Mouse (Mus musculus) c-Kit-positive CD71-positive TER-119-positive erythroid progenitor cells, embryonic 14.5 days (primary cell): ENCODE measurements around the gene Ube2f.

Experiments used
- DNase-seq: peaks from one replicate; pipeline ENCODE4 v3.0.0-alpha.2; 2013; ENCODE audit warnings: low spot score

The Ube2f gene

DNA sequence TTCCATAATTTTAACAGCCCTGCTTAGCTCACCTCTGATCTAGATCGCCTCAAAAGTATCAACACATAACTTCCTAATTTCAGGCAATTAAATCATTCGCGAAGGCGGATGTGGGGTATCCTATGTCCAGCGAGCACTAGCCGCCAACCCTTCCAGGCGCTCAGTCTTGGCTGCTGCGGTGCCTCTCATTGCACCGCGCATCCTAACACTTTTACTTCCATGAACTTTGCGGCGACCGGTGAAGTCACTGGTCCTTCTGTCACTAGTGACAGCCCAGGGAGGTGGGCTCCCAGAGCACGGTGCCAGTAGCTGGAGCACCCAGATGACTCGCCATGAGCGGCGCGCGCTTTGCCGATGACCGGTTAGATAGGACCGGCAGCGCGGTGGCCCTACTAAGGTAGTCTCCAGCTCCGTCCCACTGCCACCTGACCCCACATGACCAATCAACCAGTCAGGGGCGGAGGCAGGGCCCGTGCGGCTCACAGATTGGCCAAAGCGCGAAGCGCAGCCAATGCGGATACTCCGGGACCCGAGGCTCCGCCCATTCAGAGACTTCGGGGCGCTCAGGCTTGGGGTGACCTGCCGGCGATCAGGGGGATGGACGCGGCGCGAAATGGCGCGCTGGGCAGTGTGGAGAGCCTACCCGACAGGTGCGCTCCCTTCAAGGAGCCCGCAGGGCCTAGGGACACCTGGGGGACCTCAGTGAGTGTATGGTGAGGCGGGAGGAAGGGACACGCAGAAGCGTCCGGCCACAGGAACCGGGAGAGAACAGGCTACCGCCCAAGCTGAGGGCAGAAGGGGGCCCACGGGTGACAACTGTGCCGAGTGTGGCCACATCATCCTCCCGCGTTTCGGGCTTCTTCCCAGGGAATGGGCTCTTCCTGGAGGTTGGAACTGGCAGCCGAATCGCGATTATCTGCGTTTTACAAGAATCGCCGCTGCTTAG, 48.0 kb downstream of the Ube2f start, which contains the start of gene Scly:
Gene Scly (plus strand): TSS at position 540 of the 946 bp plus-strand sequence.
- peak; percentile 95 for DNase-seq

DNA sequence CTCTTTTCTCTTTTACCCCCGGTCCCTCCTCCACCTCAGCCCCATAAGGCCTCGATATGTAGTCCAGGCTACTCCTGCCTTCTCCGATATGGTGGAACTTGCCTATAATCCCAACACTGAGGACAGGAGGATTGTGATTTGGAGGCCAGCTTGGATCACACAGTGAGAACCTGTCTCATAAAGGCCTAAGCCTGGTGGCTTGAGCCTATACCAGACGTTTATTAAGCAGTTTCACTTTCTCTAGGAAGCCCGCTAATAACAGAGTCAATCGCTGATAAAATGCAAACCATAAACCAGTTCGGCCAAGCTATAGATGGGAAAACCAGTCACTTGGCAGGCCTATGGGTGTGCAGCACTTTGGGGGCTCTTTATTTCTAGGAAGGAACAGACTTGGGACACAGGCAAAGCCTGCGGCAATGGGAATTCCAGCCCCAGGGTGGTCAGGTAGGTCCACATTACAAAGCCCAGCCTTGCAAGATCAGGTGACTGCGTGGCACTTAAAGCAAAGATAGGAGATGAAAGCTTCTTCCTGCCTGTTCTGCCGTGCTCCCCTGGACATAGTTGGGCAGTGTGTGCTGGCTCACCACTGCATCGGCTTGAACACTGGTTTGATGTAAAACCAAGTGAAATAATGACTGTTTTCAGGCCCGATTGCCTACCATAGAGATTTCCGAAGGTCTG, 49.1 kb downstream of the Ube2f start:
- no peak for DNase-seq

DNA sequence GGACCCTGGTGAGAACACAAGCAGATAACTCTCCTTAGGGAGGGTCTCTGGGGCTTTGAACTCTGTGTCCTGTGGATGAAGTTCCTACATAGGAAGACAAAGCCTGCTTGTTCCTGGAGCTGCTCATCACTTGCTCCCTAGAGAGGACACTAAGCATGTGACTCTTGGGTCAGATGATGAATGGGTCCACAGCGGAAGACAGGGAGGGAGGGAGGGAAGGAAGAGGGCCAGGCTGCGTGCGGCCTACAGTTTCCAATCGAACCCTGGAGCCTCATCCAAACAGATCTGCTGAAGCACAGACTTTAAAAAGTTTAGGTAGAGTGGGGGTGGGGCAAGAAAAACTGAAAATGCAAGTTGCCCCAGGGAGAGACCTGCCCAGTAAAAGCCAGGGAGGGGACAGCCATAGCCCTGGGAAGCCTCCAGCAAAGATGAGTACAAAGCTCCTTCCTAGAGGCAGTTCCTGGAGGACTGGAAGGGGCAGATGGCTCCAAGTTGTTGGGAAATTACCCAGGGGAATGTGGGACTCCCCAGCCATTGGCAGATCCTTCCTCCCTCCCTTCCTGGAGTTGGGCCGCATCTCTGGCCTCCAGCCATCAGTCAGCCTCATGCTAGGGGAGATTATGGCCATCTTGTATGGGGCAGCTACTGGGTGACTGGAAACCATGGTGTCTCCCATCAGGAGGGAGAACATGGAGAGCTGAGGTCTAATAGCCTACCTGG, 49.8 kb downstream of the Ube2f start:
- no peak for DNase-seq

DNA sequence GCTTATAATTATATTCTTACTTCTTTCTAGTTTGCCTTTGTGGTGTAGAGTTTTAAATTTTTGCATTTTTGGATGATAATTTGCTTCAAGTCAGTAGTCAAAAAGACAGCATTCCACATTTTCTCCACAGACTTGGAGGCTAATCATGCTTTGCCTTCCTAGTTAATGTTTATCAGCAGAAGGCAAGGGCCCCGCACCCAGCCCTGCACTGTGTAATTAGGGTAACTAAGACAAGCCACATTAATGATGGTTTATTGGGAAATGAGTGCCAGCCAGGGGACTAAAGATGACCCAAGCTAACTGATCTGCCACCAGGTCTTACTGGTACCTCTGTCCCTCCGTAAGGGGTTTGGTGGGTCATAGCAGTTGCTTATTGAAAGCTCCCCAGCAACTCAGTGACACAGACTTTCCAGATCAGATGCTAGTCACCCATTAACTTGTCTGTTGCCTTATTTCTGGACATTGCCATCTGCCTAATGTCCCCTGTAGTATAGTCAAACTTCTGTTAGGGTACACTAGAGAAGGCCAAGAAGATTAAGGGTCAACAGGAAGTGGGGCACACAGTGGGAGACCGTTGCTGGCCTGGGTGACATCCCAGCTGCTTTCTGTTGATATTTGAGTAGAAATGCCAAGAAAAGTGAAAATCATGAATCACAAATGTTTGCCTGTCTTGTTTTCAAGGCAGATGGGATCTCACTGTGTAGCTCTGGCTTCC, 51.3 kb downstream of the Ube2f start:
- DNase-seq = no peak

DNA sequence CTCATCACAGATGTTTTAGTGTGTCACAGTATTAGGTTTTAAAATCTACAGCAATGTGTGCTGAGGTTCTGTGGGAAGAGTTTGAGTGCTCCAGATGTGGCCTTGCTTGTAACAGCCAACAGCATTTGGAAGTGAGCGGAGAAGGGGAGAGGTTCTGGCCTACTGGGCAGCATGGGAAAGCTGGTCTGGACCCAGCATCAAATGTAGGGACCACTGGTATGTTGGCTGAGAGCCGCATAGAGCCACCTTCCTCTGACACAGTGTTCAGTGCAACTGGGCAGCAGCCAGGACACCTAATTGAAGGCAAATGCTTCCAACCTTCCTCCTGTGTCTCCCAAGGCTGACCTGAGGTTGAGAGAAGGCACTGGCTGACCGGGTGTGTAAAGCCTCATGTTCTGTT, 51.9 kb downstream of the Ube2f start:
- no peak for DNase-seq

DNA sequence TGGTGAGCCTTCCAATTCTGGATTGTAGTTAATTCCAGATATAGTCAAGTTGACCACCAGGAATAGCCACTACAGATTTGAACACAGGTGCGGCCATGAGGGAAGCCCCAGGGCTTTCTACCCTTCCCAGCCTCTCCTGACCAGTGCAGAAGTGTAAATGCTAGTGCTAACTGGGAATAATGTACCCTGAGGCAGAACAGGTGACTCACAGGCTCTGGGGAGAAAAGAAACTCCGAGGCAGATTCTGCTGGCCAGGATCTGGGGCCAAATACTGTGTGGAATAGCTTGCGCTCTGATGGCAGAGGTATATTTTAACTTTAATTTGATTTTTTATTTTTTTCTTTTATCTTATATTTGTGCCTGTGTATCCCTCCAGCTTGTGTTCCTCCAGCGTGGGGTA, 54.5 kb downstream of the Ube2f start:
- no peak for DNase-seq

DNA sequence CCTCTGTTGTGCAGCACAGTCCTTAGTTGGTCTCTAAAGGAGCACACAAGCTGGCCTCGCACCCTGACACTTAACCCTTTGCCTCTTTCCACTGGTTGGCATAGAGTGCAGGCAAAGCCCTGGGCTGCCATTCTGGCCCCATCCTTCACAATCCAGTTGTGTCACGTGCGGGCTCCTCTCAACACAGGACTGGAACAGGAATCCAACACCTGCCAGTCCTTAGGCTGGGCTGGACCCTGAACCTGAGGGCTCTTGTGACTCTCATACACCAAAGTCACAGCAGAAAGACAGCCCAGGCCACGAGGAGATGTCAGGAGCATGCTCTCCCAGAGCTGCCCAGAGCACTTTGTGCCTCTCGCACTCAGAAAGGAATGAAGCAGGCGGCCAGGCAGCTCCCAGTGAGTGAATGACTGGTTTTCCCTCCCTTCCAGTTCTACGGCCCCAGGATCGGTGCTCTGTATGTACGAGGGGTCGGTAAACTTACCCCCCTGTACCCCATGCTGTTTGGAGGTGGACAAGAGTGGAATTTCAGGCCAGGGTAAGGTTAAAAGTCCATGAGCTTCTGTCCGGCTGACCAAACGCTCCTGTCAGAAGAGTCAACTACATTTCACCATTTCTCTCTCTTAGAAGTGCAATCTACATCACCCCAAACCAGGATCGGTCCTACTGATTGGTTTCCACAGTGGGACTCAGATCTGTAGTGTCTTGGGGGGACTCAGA, 59.4 kb downstream of the Ube2f start:
- DNase-seq = no peak

DNA sequence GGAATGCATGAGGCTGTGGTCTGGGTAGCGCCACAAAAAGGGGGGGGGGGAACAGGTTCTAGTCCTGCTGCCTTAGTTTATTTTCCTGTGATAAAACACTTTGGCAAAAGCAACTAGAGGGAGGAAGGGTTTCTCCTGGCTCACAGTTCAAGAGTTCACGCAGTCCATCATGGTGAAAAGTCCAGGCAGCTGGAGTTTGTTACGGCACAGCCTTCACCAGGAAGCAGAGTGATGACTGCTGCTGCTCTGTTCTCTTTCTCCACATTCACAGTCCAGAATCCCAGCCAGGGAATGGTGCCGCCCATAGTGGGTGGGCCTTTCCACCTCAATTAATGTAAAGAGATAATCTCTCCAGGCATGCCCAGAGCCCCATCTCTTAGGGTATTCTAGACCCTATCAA, 62.2 kb downstream of the Ube2f start:
- DNase-seq = no peak

DNA sequence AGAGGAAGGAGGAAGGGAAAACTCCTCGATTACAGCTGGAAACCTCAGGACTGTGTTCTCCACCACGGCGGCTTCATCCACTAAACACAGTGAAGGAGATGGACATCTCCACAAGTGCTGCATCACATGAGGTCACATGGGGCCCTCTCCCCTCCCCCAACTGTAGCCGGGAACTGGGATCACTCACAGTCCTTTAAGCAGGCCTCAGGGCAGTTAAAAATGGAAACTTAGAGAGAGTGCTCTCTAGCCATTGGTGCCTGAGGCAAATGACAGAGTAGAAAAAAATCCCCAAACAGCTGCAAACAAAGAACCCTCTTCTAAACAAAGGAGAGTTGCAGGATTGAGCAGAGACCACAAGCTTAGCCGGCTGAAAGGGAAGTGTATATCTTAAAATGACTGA, 63.1 kb downstream of the Ube2f start:
- no peak for DNase-seq

DNA sequence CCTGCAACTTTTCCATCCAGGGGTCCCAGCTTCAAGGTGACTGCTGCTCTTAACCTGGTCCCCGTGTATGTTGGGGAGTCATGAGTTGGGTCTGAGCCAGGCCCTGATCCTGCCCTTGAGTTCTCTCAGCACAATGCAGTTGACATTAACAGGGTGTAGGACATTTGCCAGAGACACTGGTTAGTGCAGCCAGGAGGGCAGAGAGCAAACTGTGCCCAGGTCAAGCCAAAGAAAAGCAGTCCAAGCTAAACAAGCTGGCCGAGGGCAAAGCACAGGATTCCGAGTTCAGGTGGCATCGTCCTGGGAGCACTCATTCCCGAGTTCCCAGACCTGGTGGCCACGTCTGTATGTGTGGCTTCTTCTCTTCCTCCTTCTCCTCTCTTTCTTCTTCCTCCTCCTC, 67.6 kb downstream of the Ube2f start:
- no peak for DNase-seq

DNA sequence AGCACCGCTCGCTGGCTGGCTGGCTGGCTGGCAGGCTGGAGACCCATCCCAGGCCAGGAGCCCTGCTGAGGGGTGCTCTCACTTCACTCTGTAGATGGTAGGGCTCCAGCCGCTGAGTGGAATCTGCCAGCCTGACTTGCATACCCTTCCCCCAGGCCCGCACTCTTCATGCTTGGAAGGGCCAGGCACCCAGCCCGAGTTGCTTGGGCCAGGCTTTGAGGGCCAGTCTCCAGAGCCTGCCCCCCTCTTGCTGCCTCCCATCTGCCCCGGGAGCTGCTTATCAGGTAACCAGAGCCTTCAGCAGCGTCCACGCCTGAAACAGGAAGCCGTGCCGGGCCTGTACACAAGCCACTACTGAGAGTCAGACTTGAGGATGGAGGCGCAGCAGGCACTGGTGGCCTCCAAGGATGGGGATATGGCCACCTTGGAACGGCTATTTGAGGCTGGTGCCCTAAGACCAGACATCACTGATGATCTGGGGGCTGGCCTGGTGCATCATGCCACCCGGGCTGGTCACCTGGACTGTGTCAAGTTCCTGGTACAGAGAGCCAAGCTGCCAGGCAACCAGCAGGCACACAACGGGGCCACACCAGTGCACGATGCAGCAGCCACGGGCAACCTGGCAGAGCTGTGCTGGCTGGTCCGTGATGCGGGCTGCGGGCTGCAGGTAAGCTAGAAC, 71.8 kb downstream of the Ube2f start, which contains the start of gene Espnl:
Gene Espnl (plus strand): TSS at position 316 of the 679 bp plus-strand sequence.
- no peak for DNase-seq

DNA sequence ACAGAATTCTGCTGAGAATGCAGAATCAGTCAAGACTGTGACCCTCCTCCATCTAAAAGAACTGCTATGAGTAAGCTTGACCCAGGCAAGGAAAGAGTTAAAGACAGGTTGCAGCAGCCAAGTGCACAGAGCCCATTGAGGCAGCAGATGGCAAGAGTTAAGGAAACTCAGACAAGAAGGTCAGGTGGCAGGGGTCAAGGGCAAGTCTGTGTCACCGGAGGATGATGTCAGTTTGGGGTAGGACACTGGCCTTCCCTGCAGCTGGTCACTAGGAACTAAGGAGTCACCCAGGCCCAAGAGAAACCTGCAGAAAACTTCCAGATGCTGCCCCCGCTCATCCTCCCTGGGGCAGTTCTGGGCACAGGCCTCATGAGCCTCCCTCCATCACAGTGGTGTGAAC, 74.5 kb downstream of the Ube2f start:
- DNase-seq = no peak

DNA sequence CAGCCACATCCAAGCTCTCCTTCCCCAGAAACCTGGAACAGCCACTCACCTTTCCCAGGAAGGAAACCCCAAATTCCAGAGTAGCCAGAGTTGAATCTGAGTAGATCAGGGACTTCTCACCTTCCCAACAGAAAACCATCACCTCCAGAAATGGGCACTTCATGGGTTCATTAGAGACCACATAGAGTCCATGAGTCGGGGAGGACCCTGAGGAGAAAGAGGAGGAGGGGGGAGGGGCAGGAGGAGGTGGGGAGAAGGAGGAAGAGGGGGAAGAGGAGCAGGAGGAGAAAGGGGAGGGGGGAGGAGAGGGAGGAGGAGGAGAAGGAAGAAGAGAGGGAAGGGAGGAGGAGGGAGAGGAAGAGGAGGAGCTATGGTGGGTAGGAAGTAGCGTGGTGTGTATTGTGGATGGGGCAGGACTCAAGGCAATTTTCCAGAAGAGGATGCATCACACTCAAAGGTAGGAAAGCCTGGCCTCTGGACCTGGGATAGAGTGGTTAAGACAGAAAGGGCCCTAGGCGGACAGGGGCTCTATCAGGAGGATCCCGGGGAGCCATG, 75.5 kb downstream of the Ube2f start:
- no peak for DNase-seq

DNA sequence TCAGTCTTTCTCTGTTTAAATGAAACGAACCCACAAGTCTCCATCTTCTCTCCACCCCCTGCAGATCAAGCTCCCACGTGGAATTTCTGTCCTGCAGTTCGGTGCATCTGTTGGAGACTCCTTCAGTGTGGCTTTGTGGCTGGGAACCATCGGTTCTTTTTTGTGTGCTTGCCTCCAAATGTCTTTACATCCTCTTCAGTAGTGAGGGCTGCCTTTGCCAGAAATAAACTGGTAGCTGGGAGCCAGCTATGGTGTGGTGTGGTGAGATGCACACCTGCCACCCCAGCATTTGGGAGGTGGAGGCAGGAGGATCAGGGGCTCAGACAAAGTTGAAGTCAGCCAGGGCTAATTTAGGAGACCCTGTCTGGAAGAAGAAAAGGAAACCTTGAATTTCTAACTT, 82.0 kb downstream of the Ube2f start:
- DNase-seq = no peak

DNA sequence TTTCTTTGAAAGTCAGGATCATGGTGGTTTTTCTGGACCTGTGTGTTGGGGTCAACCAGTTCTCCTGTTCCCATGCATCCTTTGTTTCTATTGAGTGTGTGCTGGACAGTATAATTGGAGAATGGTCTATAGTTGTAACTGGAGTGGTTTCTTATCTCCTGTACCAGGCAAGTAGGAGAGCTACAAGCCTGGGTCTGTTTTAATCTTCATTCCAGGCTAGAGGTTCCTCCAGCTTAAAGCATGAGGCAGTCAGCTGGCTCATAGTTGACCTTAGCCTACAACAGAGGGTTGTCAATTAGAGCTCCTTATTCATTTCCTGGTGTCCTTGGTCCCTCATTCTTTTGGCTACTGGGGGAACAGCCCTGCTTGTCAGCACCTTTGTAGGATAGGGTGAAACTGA, 83.5 kb downstream of the Ube2f start:
- DNase-seq = no peak

DNA sequence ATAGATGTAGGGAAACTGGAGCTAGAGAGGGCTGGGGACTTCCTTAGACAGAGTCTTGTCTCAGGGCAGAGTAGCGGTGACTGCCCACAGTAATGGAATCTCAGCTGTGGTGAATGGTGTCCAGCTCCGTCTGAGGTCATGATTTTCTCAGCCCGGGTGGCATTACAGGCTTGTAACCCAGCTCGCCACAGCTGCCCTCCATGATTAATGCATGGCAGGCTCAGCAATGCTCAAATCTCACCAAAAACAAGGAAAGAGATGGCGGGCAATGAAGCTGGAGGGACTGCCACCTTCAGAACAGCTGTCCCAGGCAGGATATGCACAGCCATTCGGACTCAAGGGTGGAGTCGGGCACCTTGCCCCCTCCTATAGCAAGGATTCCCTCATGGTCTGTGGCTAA, 87.3 kb downstream of the Ube2f start:
- no peak for DNase-seq
